Mouse (Mus musculus) ovary, postnatal 36 days (tissue): ENCODE results near the gene Rac2.
A peak's percentile ranks its signal among the peaks of the same experiment; 100 is the strongest.

Experiments
- DNase-seq: peaks from one replicate; pipeline ENCODE4 v3.0.0; 2022; ENCODE audit warnings: low spot score, mixed read lengths

The Rac2 gene

GRCm38 (mm10) chr15:78572658-78573397, at the start of gene Rac2:
Rac2 (minus strand) TSS chr15:78572783.
- DNase-seq, result no peak

- DNase-seq, result peak; percentile 12
These were observed 44.4 kb upstream of the Rac2 start for GRCm38 (mm10) chr15:78616973-78617372.

- DNase-seq, result no peak
These were observed 42.0 kb upstream of the Rac2 start for GRCm38 (mm10) chr15:78614536-78614935.

- peak; percentile 66 for DNase-seq
These were observed 38.3 kb upstream of the Rac2 start for GRCm38 (mm10) chr15:78610705-78611462.

- no peak for DNase-seq
These were observed 34.9 kb upstream of the Rac2 start for GRCm38 (mm10) chr15:78607463-78607862.

- peak; percentile 20 for DNase-seq
These were observed 33.5 kb upstream of the Rac2 start for GRCm38 (mm10) chr15:78606059-78606458.

- no peak for DNase-seq
These were observed 32.8 kb upstream of the Rac2 start for GRCm38 (mm10) chr15:78605371-78605791.

GRCm38 (mm10) chr15:78604255-78604654, 31.7 kb upstream of the Rac2 start:
- DNase-seq, result no peak

GRCm38 (mm10) chr15:78601180-78601579, 28.6 kb upstream of the Rac2 start:
- no peak for DNase-seq

- no peak for DNase-seq
These were observed 27.1 kb upstream of the Rac2 start for GRCm38 (mm10) chr15:78599529-78600193.

- DNase-seq, result no peak
These were observed 26.5 kb upstream of the Rac2 start for GRCm38 (mm10) chr15:78599124-78599523.

- no peak for DNase-seq
These were observed 25.1 kb upstream of the Rac2 start for GRCm38 (mm10) chr15:78597729-78598128.

GRCm38 (mm10) chr15:78596914-78597313, 24.3 kb upstream of the Rac2 start, which contains the start of gene Cyth4:
Cyth4 (plus strand) TSS chr15:78597047.
- DNase-seq, result no peak

GRCm38 (mm10) chr15:78596504-78596903, 23.9 kb upstream of the Rac2 start:
- no peak for DNase-seq

GRCm38 (mm10) chr15:78595468-78595867, 22.9 kb upstream of the Rac2 start:
- DNase-seq, result no peak

GRCm38 (mm10) chr15:78594831-78595230, 22.2 kb upstream of the Rac2 start:
- no peak for DNase-seq

- DNase-seq, result no peak
These were observed 21.4 kb upstream of the Rac2 start for GRCm38 (mm10) chr15:78593896-78594425.

- no peak for DNase-seq
These were observed 19.9 kb upstream of the Rac2 start for GRCm38 (mm10) chr15:78592452-78592968.

- no peak for DNase-seq
These were observed 19.3 kb upstream of the Rac2 start for GRCm38 (mm10) chr15:78591680-78592451.

GRCm38 (mm10) chr15:78590785-78591184, 18.2 kb upstream of the Rac2 start:
- DNase-seq, result no peak

- DNase-seq, result no peak
These were observed 17.4 kb upstream of the Rac2 start for GRCm38 (mm10) chr15:78589936-78590335.
